Mouse (Mus musculus): ENCODE results near the gene Smarca4. TPM values are rescaled to one million over a fixed set of nuclear protein-coding genes. Genes with fewer than 3 reads are reported as not detected.

Gene Smarca4
- polyA plus RNA-seq, 1 experiment from 2014 or later: 22.1 TPM

- H3K4me2 ChIP-seq (replicated peaks; ENCODE audit: low read depth): no peak overlapping the region
- H3K9ac ChIP-seq (ENCODE audit: low read depth, low read length): no peak overlapping the region
- no peaks in the 10 kb centered on the region for H3K36me3 ChIP-seq (ENCODE audit: control insufficient read depth, insufficient read depth)
- H3K27me3 ChIP-seq (replicated peaks; ENCODE audit: control insufficient read depth, insufficient read depth, low read length): no peaks in the 10 kb centered on the region
- H3K4me1 ChIP-seq (replicated peaks; ENCODE audit: control insufficient read depth, insufficient read depth, low read length): no peaks in the 10 kb centered on the region
- WGBS: 84% methylated on average over 4 of the region's 4 CpGs
- H3K4me3 ChIP-seq (ENCODE audit: low read depth, low read length): no peak overlapping the region
- H3K9me3 ChIP-seq (ENCODE audit: control insufficient read depth): no peaks in the 10 kb centered on the region
- TF ChIP-seq CTCF (IDR thresholded peaks at IDR 0.05; ENCODE audit: low read depth): no peak
- no peak overlapping the region for H3K27ac ChIP-seq (ENCODE audit: low read depth, low read length)
- no peak for ATAC-seq
Measured at GRCm38 (mm10) chr9:21620229-21620628, 4.3 kb downstream of the Smarca4 start.

GRCm38 (mm10) chr9:21622676-21623075 lies 6.7 kb downstream of the Smarca4 start:
- no peaks in the 10 kb centered on the region for H3K4me1 ChIP-seq (replicated peaks; ENCODE audit: control insufficient read depth, insufficient read depth, low read length)
- TF ChIP-seq CTCF (IDR thresholded peaks at IDR 0.05; ENCODE audit: low read depth): no peak
- H3K9me3 ChIP-seq (ENCODE audit: control insufficient read depth): no peaks in the 10 kb centered on the region
- no peak overlapping the region for H3K9ac ChIP-seq (ENCODE audit: low read depth, low read length)
- H3K27ac ChIP-seq (ENCODE audit: low read depth, low read length): no peak overlapping the region
- no peaks in the 10 kb centered on the region for H3K27me3 ChIP-seq (replicated peaks; ENCODE audit: control insufficient read depth, insufficient read depth, low read length)
- 98% methylated on average over 1 of the region's 1 CpGs for WGBS
- H3K4me2 ChIP-seq (replicated peaks; ENCODE audit: low read depth): no peak overlapping the region
- H3K4me3 ChIP-seq (ENCODE audit: low read depth, low read length): no peak overlapping the region
- ATAC-seq: no peak
- no peaks in the 10 kb centered on the region for H3K36me3 ChIP-seq (ENCODE audit: control insufficient read depth, insufficient read depth)

GRCm38 (mm10) chr9:21625342-21626339 lies 9.7 kb downstream of the Smarca4 start:
- Histone ChIP-seq H3K9me3 (ENCODE audit: control insufficient read depth) (no peaks in the 10 kb centered on the region), H3K27me3 (replicated peaks; ENCODE audit: control insufficient read depth, insufficient read depth, low read length) (no peaks in the 10 kb centered on the region), H3K36me3 (ENCODE audit: control insufficient read depth, insufficient read depth) (no peaks in the 10 kb centered on the region), H3K4me3 (ENCODE audit: low read depth, low read length) (no peak overlapping the region), H3K27ac (ENCODE audit: low read depth, low read length) (no peak overlapping the region), H3K4me2 (replicated peaks; ENCODE audit: low read depth) (no peak overlapping the region), H3K9ac (ENCODE audit: low read depth, low read length) (no peak overlapping the region), H3K4me1 (replicated peaks; ENCODE audit: control insufficient read depth, insufficient read depth, low read length) (no peaks in the 10 kb centered on the region)
- TF ChIP-seq CTCF (IDR thresholded peaks at IDR 0.05; ENCODE audit: low read depth): no peak
- WGBS: 83% methylated on average over 10 of the region's 10 CpGs
- ATAC-seq: no peak

GRCm38 (mm10) chr9:21626571-21626970 lies 10.6 kb downstream of the Smarca4 start:
- TF ChIP-seq CTCF (IDR thresholded peaks at IDR 0.05; ENCODE audit: low read depth): peak; percentile 62

GRCm38 (mm10) chr9:21627145-21627795 lies 11.3 kb downstream of the Smarca4 start:
- Histone ChIP-seq H3K4me1 (replicated peaks; ENCODE audit: control insufficient read depth, insufficient read depth, low read length) (no peaks in the 10 kb centered on the region), H3K27ac (ENCODE audit: low read depth, low read length) (no peak overlapping the region), H3K9me3 (ENCODE audit: control insufficient read depth) (no peaks in the 10 kb centered on the region), H3K36me3 (ENCODE audit: control insufficient read depth, insufficient read depth) (no peaks in the 10 kb centered on the region; the same call in 1 of the 2 replicates), H3K4me3 (ENCODE audit: low read depth, low read length) (no peak overlapping the region), H3K4me2 (replicated peaks; ENCODE audit: low read depth) (no peak overlapping the region), H3K9ac (ENCODE audit: low read depth, low read length) (no peak overlapping the region), H3K27me3 (replicated peaks; ENCODE audit: control insufficient read depth, insufficient read depth, low read length) (no peaks in the 10 kb centered on the region)
- WGBS: 76% methylated on average over 5 of the region's 5 CpGs
- ATAC-seq: no peak
- no peak for TF ChIP-seq CTCF (IDR thresholded peaks at IDR 0.05; ENCODE audit: low read depth)

More at GRCm38 (mm10) chr9:21626571-21626970, 10.6 kb downstream of the Smarca4 start:
- no peak overlapping the region for H3K4me3 ChIP-seq (ENCODE audit: low read depth, low read length)
- H3K4me2 ChIP-seq (replicated peaks; ENCODE audit: low read depth): no peak overlapping the region
- no peak overlapping the region for H3K27ac ChIP-seq (ENCODE audit: low read depth, low read length)
- H3K9ac ChIP-seq (ENCODE audit: low read depth, low read length): no peak overlapping the region
- no peaks in the 10 kb centered on the region for H3K9me3 ChIP-seq (ENCODE audit: control insufficient read depth)
- H3K27me3 ChIP-seq (replicated peaks; ENCODE audit: control insufficient read depth, insufficient read depth, low read length): no peaks in the 10 kb centered on the region
- no peak for ATAC-seq
- no peaks in the 10 kb centered on the region for H3K4me1 ChIP-seq (replicated peaks; ENCODE audit: control insufficient read depth, insufficient read depth, low read length)
- no peaks in the 10 kb centered on the region for H3K36me3 ChIP-seq (ENCODE audit: control insufficient read depth, insufficient read depth)

GRCm38 (mm10) chr9:21630673-21631072 lies 14.7 kb downstream of the Smarca4 start:
- H3K36me3 ChIP-seq (ENCODE audit: control insufficient read depth, insufficient read depth): peaks cover 32% of the 10 kb centered on the region
- no peaks in the 10 kb centered on the region for H3K4me1 ChIP-seq (replicated peaks; ENCODE audit: control insufficient read depth, insufficient read depth, low read length)
- no peak overlapping the region for H3K4me3 ChIP-seq (ENCODE audit: low read depth, low read length)
- H3K9ac ChIP-seq (ENCODE audit: low read depth, low read length): no peak overlapping the region
- no peak overlapping the region for H3K27ac ChIP-seq (ENCODE audit: low read depth, low read length)
- H3K9me3 ChIP-seq (ENCODE audit: control insufficient read depth): no peaks in the 10 kb centered on the region
- H3K4me2 ChIP-seq (replicated peaks; ENCODE audit: low read depth): no peak overlapping the region
- no peak for ATAC-seq
- WGBS: 65% methylated on average over 3 of the region's 3 CpGs
- no peaks in the 10 kb centered on the region for H3K27me3 ChIP-seq (replicated peaks; ENCODE audit: control insufficient read depth, insufficient read depth, low read length)
- peak; percentile 73 for TF ChIP-seq CTCF (IDR thresholded peaks at IDR 0.05; ENCODE audit: low read depth)

All from intestine, postnatal 0 days (tissue).